Mouse (Mus musculus) kidney, embryonic 15.5 days (tissue): ENCODE results near the gene Atf7. TPM values are rescaled to one million over a fixed set of nuclear protein-coding genes. Genes with fewer than 3 reads are reported as not detected.

Source experiments
- ATAC-seq: fragments of 200-750 bp; cut with Nextera tagmentation; replicated peaks from 2 replicates; pipeline ENCODE4 v1.8.0; 2017; ENCODE audit warnings: moderate TSS enrichment; ENCODE audit not compliant: low FRiP score
- H3K27ac ChIP-seq: fragments of 300-500 bp; sonication (generic); 2 replicates; pipeline ENCODE4 v1.5.1; 2015; ENCODE audit warnings: mild to moderate bottlenecking, inconsistent platforms
- H3K27me3 ChIP-seq: fragments of 300-500 bp; sonication (generic); 2 replicates; pipeline ENCODE4 v1.6.1; 2015; ENCODE audit warnings: inconsistent platforms
- H3K36me3 ChIP-seq: fragments of 300-500 bp; sonication (generic); 2 replicates; pipeline ENCODE4 v1.6.1; 2015; ENCODE audit warnings: inconsistent platforms
- H3K4me1 ChIP-seq: fragments of 300-500 bp; sonication (generic); 2 replicates; pipeline ENCODE4 v1.6.1; 2015; ENCODE audit warnings: inconsistent platforms
- H3K4me2 ChIP-seq: fragments of 300-500 bp; sonication (generic); 2 replicates; pipeline ENCODE4 v1.6.1; 2015; ENCODE audit warnings: moderate library complexity, mild to moderate bottlenecking, inconsistent platforms
- H3K4me3 ChIP-seq: fragments of 300-500 bp; sonication (generic); replicated peaks from 2 replicates; pipeline ENCODE4 v1.5.1; 2015; ENCODE audit warnings: mild to moderate bottlenecking, inconsistent platforms
- H3K9ac ChIP-seq: fragments of 300-500 bp; sonication (generic); 2 replicates; pipeline ENCODE4 v1.6.1; 2015; ENCODE audit warnings: mild to moderate bottlenecking, inconsistent platforms
- H3K9me3 ChIP-seq: fragments of 300-500 bp; sonication (generic); replicated peaks from 2 replicates; pipeline ENCODE4 v1.6.1; 2016; ENCODE audit warnings: inconsistent platforms
- WGBS: fragments of 180-500 bp; shearing (Covaris S2); methylation state at CpG from one replicate; pipeline ENCODE4 v1.1.7; 2015; ENCODE audit warnings: mixed read lengths; 5-methylcytosine and 5-hydroxymethylcytosine counted together
- polyA plus RNA-seq: library from polyadenylated mRNA; unstranded; fragments of >200 nt; fragmentation: Nextera tagmentation; extraction: Ambion mirVana; gene quantifications from 2 replicates; pipeline ENCODE4 v1.2.1, GENCODE M21; 2015

Atf7 gene
- polyA plus RNA-seq, 1 experiment from 2014 or later, result 39.4 TPM

GRCm38 (mm10) chr15:102510590-102511284, 114.5 kb downstream of the Atf7 start:
- WGBS, result 3% methylated on average over 34 of the region's 34 CpGs
- Histone ChIP-seq H3K27me3 (no peaks in the 10 kb centered on the region), H3K4me2 (peak overlapping the region; percentile 88), H3K36me3 (peaks cover 7% of the 10 kb centered on the region; the same call in 1 of the 2 replicates), H3K4me3 (peak overlapping the region; percentile 63), H3K27ac (peak overlapping the region; percentile 88), H3K9me3 (no peaks in the 10 kb centered on the region), H3K4me1 (peaks cover 61% of the 10 kb centered on the region), H3K9ac (peak overlapping the region; percentile 66)
- peak; percentile 93 for ATAC-seq

GRCm38 (mm10) chr15:102510110-102510509, 115.2 kb downstream of the Atf7 start:
- H3K4me1 ChIP-seq, result peaks cover 61% of the 10 kb centered on the region
- WGBS, result 5% methylated on average over 9 of the region's 9 CpGs

GRCm38 (mm10) chr15:102508336-102508735, 116.9 kb downstream of the Atf7 start:
- WGBS, result 85% methylated on average over 3 of the region's 3 CpGs
- Histone ChIP-seq H3K9ac (no peak overlapping the region), H3K9me3 (no peaks in the 10 kb centered on the region), H3K4me3 (no peak overlapping the region), H3K4me2 (no peak overlapping the region), H3K4me1 (peaks cover 62% of the 10 kb centered on the region), H3K36me3 (peaks cover 28% of the 10 kb centered on the region), H3K27me3 (no peaks in the 10 kb centered on the region), H3K27ac (no peak overlapping the region)
- ATAC-seq, result no peak

More at GRCm38 (mm10) chr15:102510110-102510509, 115.2 kb downstream of the Atf7 start:
- Histone ChIP-seq H3K36me3 (peaks cover 10% of the 10 kb centered on the region), H3K27ac (peak overlapping the region; percentile 88), H3K9me3 (no peaks in the 10 kb centered on the region), H3K4me3 (peak overlapping the region; percentile 63), H3K9ac (peak overlapping the region; percentile 66), H3K27me3 (no peaks in the 10 kb centered on the region), H3K4me2 (peak overlapping the region; percentile 88)
- peak; percentile 55 for ATAC-seq

- Histone ChIP-seq H3K36me3 (peaks cover 35% of the 10 kb centered on the region), H3K27ac (no peak overlapping the region), H3K9ac (no peak overlapping the region), H3K4me3 (no peak overlapping the region), H3K4me1 (peaks cover 56% of the 10 kb centered on the region), H3K4me2 (no peak overlapping the region), H3K9me3 (no peaks in the 10 kb centered on the region), H3K27me3 (no peaks in the 10 kb centered on the region)
- no peak for ATAC-seq
Measured at GRCm38 (mm10) chr15:102507561-102507960, 117.7 kb downstream of the Atf7 start.

GRCm38 (mm10) chr15:102506864-102507263, 118.4 kb downstream of the Atf7 start:
- H3K27ac ChIP-seq, result no peak overlapping the region
- H3K9me3 ChIP-seq, result no peaks in the 10 kb centered on the region
- H3K4me2 ChIP-seq, result no peak overlapping the region
- ATAC-seq, result no peak
- peaks cover 42% of the 10 kb centered on the region for H3K36me3 ChIP-seq
- no peak overlapping the region for H3K9ac ChIP-seq
- no peaks in the 10 kb centered on the region for H3K27me3 ChIP-seq
- 89% methylated on average over 1 of the region's 1 CpGs for WGBS
- H3K4me3 ChIP-seq, result no peak overlapping the region
- peaks cover 49% of the 10 kb centered on the region for H3K4me1 ChIP-seq

GRCm38 (mm10) chr15:102506464-102506830, 118.8 kb downstream of the Atf7 start:
- Histone ChIP-seq H3K9ac (no peak overlapping the region), H3K36me3 (peaks cover 46% of the 10 kb centered on the region), H3K4me1 (peaks cover 45% of the 10 kb centered on the region), H3K4me3 (no peak overlapping the region), H3K27ac (no peak overlapping the region), H3K4me2 (no peak overlapping the region), H3K9me3 (no peaks in the 10 kb centered on the region), H3K27me3 (no peaks in the 10 kb centered on the region)
- no peak for ATAC-seq
- WGBS, result 17% methylated on average over 2 of the region's 2 CpGs

- H3K4me1 ChIP-seq, result peaks cover 39% of the 10 kb centered on the region
- WGBS, result 77% methylated on average over 9 of the region's 9 CpGs
- no peak for ATAC-seq
- peak overlapping the region; percentile 59 for H3K27ac ChIP-seq
- H3K27me3 ChIP-seq, result no peaks in the 10 kb centered on the region
- H3K4me3 ChIP-seq, result no peak overlapping the region
- no peak overlapping the region for H3K4me2 ChIP-seq
- H3K9me3 ChIP-seq, result no peaks in the 10 kb centered on the region
- no peak overlapping the region for H3K9ac ChIP-seq
- peaks cover 52% of the 10 kb centered on the region for H3K36me3 ChIP-seq
Measured at GRCm38 (mm10) chr15:102505770-102506463, 119.3 kb downstream of the Atf7 start.

GRCm38 (mm10) chr15:102505073-102505769, 120.0 kb downstream of the Atf7 start:
- H3K9me3 ChIP-seq, result no peaks in the 10 kb centered on the region
- H3K4me2 ChIP-seq, result no peak overlapping the region
- peaks cover 32% of the 10 kb centered on the region for H3K4me1 ChIP-seq
- WGBS, result 66% methylated on average over 12 of the region's 12 CpGs
- no peak overlapping the region for H3K4me3 ChIP-seq
- H3K27me3 ChIP-seq, result no peaks in the 10 kb centered on the region
- H3K36me3 ChIP-seq, result peaks cover 59% of the 10 kb centered on the region
- no peak for ATAC-seq
- H3K9ac ChIP-seq, result no peak overlapping the region
- H3K27ac ChIP-seq, result no peak overlapping the region

- no peak overlapping the region for H3K4me2 ChIP-seq
- H3K9ac ChIP-seq, result no peak overlapping the region
- H3K27me3 ChIP-seq, result no peaks in the 10 kb centered on the region
- peaks cover 22% of the 10 kb centered on the region for H3K4me1 ChIP-seq
- no peaks in the 10 kb centered on the region for H3K9me3 ChIP-seq
- WGBS, result 88% methylated on average over 9 of the region's 9 CpGs
- H3K4me3 ChIP-seq, result no peak overlapping the region
- peaks cover 69% of the 10 kb centered on the region for H3K36me3 ChIP-seq
- ATAC-seq, result no peak
- no peak overlapping the region for H3K27ac ChIP-seq
Measured at GRCm38 (mm10) chr15:102503924-102504782, 121.1 kb downstream of the Atf7 start.

GRCm38 (mm10) chr15:102503447-102503846, 121.8 kb downstream of the Atf7 start, which contains the start of gene Gm10337:
Gene Gm10337, plus strand, starts transcription at chr15:102503722.
- no peak within 1 kb of the TSS for H3K4me3 ChIP-seq
- no peaks in the 10 kb centered on the region for H3K9me3 ChIP-seq
- no peak within 1 kb of the TSS for H3K9ac ChIP-seq
- peaks cover 75% of the 10 kb centered on the region for H3K36me3 ChIP-seq
- H3K4me1 ChIP-seq, result peaks cover 18% of the 10 kb centered on the region
- WGBS, result 92% methylated on average over 1 of the region's 1 CpGs
- no peak within 1 kb of the TSS for H3K4me2 ChIP-seq
- no peaks in the 10 kb centered on the region for H3K27me3 ChIP-seq
- no peak within 1 kb of the TSS for H3K27ac ChIP-seq
- ATAC-seq, result no peak

GRCm38 (mm10) chr15:102502254-102502840, 122.9 kb downstream of the Atf7 start:
- Histone ChIP-seq H3K9me3 (no peaks in the 10 kb centered on the region), H3K27ac (no peak overlapping the region), H3K4me3 (no peak overlapping the region), H3K4me1 (peaks cover 18% of the 10 kb centered on the region), H3K36me3 (peaks cover 83% of the 10 kb centered on the region), H3K4me2 (no peak overlapping the region), H3K27me3 (no peaks in the 10 kb centered on the region), H3K9ac (no peak overlapping the region)
- 62% methylated on average over 9 of the region's 9 CpGs for WGBS
- ATAC-seq, result 0 out of 2 replicates have a peak, but pooled peaks have one; percentile 18
